Mouse (Mus musculus) lung, adult 2 months (tissue): ENCODE measurements at regions not wholly inside any gene's neighbourhood (a gene's known extent, or its start where the extent isn't known, plus 50 kb on each side); places are given as distances from the start of the nearest gene placed in this dataset.

Experiments
- CTCF ChIP-seq: fragments of 200-500 bp; IDR thresholded peaks from 2 replicates; pipeline ENCODE4 v1.5.1; 2011; ENCODE audit warnings: mild to moderate bottlenecking, low read length, control low read depth; ENCODE audit not compliant: insufficient read depth
- POLR2A ChIP-seq: fragments of 200-500 bp; IDR thresholded peaks from 2 replicates; pipeline ENCODE4 v1.6.1; 2011; ENCODE audit warnings: low read depth, mild to moderate bottlenecking, control low read depth, low read length, borderline replicate concordance; ENCODE audit errors: extremely low read depth

GRCm38 (mm10) chr17:7654064-7654564 is 173.0 kb downstream of the Fndc1 start:
- TF ChIP-seq CTCF (no peak), POLR2A (no peak)
